Mouse (Mus musculus): ENCODE data around the gene G530012D18Rik.
"Not testable (repeated sequence)": the region's sequence is repeated elsewhere in the genome, so short reads cannot be mapped to it uniquely, and the experiment has no call there.

Gene G530012D18Rik

GRCm38 (mm10) chr1:85575376-85575775 lies at the start of gene G530012D18Rik:
TSS of gene G530012D18Rik (plus strand) at chr1:85575676.
- not testable (repeated sequence) for DNase-seq (ENCODE audit: low spot score)

- DNase-seq (ENCODE audit: low spot score), result not testable (repeated sequence)
These were observed 49.1 kb upstream of the G530012D18Rik start for GRCm38 (mm10) chr1:85526401-85526800.

GRCm38 (mm10) chr1:85528451-85529110 lies 46.9 kb upstream of the G530012D18Rik start:
- not testable (repeated sequence) for DNase-seq (ENCODE audit: low spot score)

- DNase-seq (ENCODE audit: low spot score), result not testable (repeated sequence)
These were observed 31.7 kb upstream of the G530012D18Rik start for GRCm38 (mm10) chr1:85543818-85544217.

GRCm38 (mm10) chr1:85546442-85546841 lies 29.0 kb upstream of the G530012D18Rik start:
- not testable (repeated sequence) for DNase-seq (ENCODE audit: low spot score)

- not testable (repeated sequence) for DNase-seq (ENCODE audit: low spot score)
These were observed 20.2 kb upstream of the G530012D18Rik start for GRCm38 (mm10) chr1:85555261-85555660.

- DNase-seq (ENCODE audit: low spot score), result not testable (repeated sequence)
These were observed 1.9 kb upstream of the G530012D18Rik start for GRCm38 (mm10) chr1:85573554-85573953.

- DNase-seq (ENCODE audit: low spot score), result not testable (repeated sequence)
These were observed 3.0 kb downstream of the G530012D18Rik start for GRCm38 (mm10) chr1:85578372-85579010.

- not testable (repeated sequence) for DNase-seq (ENCODE audit: low spot score)
These were observed 4.0 kb downstream of the G530012D18Rik start for GRCm38 (mm10) chr1:85579199-85580147.

- not testable (repeated sequence) for DNase-seq (ENCODE audit: low spot score)
These were observed 4.7 kb downstream of the G530012D18Rik start for GRCm38 (mm10) chr1:85580148-85580534.

GRCm38 (mm10) chr1:85580578-85580977 lies 5.1 kb downstream of the G530012D18Rik start:
- DNase-seq (ENCODE audit: low spot score), result not testable (repeated sequence)

GRCm38 (mm10) chr1:85581518-85581917 lies 6.0 kb downstream of the G530012D18Rik start:
- DNase-seq (ENCODE audit: low spot score), result not testable (repeated sequence)

GRCm38 (mm10) chr1:85588697-85589096 lies 13.2 kb downstream of the G530012D18Rik start:
- DNase-seq (ENCODE audit: low spot score), result not testable (repeated sequence)

GRCm38 (mm10) chr1:85592526-85592925 lies 17.1 kb downstream of the G530012D18Rik start:
- DNase-seq (ENCODE audit: low spot score), result not testable (repeated sequence)

GRCm38 (mm10) chr1:85598271-85599012 lies 23.0 kb downstream of the G530012D18Rik start, which contains the start of gene Sp110:
TSS of gene Sp110 (minus strand) at chr1:85598817.
- not testable (repeated sequence) for DNase-seq (ENCODE audit: low spot score)

GRCm38 (mm10) chr1:85600078-85600477 lies 24.6 kb downstream of the G530012D18Rik start, which contains the start of gene Sp140:
TSS of gene Sp140 (plus strand) at chr1:85600378.
- DNase-seq (ENCODE audit: low spot score), result not testable (repeated sequence)

- DNase-seq (ENCODE audit: low spot score), result not testable (repeated sequence)
These were observed 25.3 kb downstream of the G530012D18Rik start for GRCm38 (mm10) chr1:85600794-85601193.

- DNase-seq (ENCODE audit: low spot score), result not testable (repeated sequence)
These were observed 28.9 kb downstream of the G530012D18Rik start for GRCm38 (mm10) chr1:85604341-85604740.

- DNase-seq (ENCODE audit: low spot score), result not testable (repeated sequence)
These were observed 32.9 kb downstream of the G530012D18Rik start for GRCm38 (mm10) chr1:85608361-85608760.

GRCm38 (mm10) chr1:85610581-85610980 lies 35.1 kb downstream of the G530012D18Rik start:
- not testable (repeated sequence) for DNase-seq (ENCODE audit: low spot score)

GRCm38 (mm10) chr1:85615096-85615495 lies 39.6 kb downstream of the G530012D18Rik start:
- DNase-seq (ENCODE audit: low spot score), result not testable (repeated sequence)

Measured in ovary, postnatal 14 days (tissue).